Mouse (Mus musculus) MEL (cell line): ENCODE data around the gene Bub1. TPM values are rescaled to one million over a fixed set of nuclear protein-coding genes. Genes with fewer than 3 reads are reported as not detected.

ENCODE experiments used
- DNase-seq: peaks from one replicate; pipeline ENCODE4 v3.0.0; 2011; ENCODE audit warnings: low read depth, low spot score
- H3K27ac ChIP-seq: 2 replicates; pipeline ENCODE4 v1.5.1; 2012; ENCODE audit warnings: low read depth, mild to moderate bottlenecking, control low read depth, low read length, moderate library complexity; ENCODE audit not compliant: control insufficient read depth
- H3K27me3 ChIP-seq, 2 experiments: fragments of 150-350 bp in 1 of 2; sonication (generic) in 1 of 2; 2 replicates each; pipeline ENCODE4 v1.6.1; 2012; ENCODE audit warnings: low read length in 2 of 2, mild to moderate bottlenecking in 2 of 2, improper control_type of control experiment in 1 of 2, moderate library complexity in 1 of 2; ENCODE audit not compliant: insufficient read depth in 2 of 2, control insufficient read depth in 1 of 2
- H3K36me3 ChIP-seq, 2 experiments: 2 replicates each; pipeline ENCODE4 v1.6.1; 2012 to 2014; ENCODE audit warnings: low read length in 2 of 2, improper control_type of control experiment in 1 of 2, inconsistent platforms in 1 of 2, mild to moderate bottlenecking in 1 of 2; ENCODE audit not compliant: insufficient read depth in 2 of 2, control insufficient read depth in 1 of 2
- H3K4me1 ChIP-seq, 2 experiments: fragments of 150-350 bp in 1 of 2; sonication (generic) in 1 of 2; 2 replicates each; pipeline ENCODE4 v1.6.1; 2012; ENCODE audit warnings: low read length in 2 of 2, improper control_type of control experiment in 1 of 2, mild to moderate bottlenecking in 1 of 2; ENCODE audit not compliant: insufficient read depth in 2 of 2, control insufficient read depth in 1 of 2
- H3K4me3 ChIP-seq, 2 experiments: fragments of 150-350 bp in 1 of 2; sonication (generic) in 1 of 2; 2 replicates each; pipeline ENCODE4 v1.5.1; 2012; ENCODE audit warnings: low read depth in 2 of 2, low read length in 2 of 2, mild to moderate bottlenecking in 2 of 2, moderate library complexity in 2 of 2, control low read depth in 1 of 2, improper control_type of control experiment in 1 of 2; ENCODE audit not compliant: control insufficient read depth in 1 of 2, insufficient read depth in 1 of 2
- H3K79me2 ChIP-seq: 2 replicates; pipeline ENCODE4 v1.6.1; 2012; ENCODE audit warnings: mild to moderate bottlenecking, low read length, moderate library complexity; ENCODE audit not compliant: control insufficient read depth, poor library complexity, insufficient read depth
- H3K9ac ChIP-seq: 2 replicates; pipeline ENCODE4 v1.6.1; 2012; ENCODE audit warnings: low read depth, mild to moderate bottlenecking, control low read depth, low read length, moderate library complexity; ENCODE audit not compliant: control insufficient read depth, poor library complexity, severe bottlenecking
- H3K9me3 ChIP-seq: fragments of 150-350 bp; sonication (generic); replicated peaks from 2 replicates; pipeline ENCODE4 v1.6.1; 2012; ENCODE audit warnings: mild to moderate bottlenecking, low read length, improper control_type of control experiment, moderate library complexity; ENCODE audit not compliant: insufficient read depth
- CTCF ChIP-seq, 3 experiments: IDR thresholded peaks in 2 of 3; conservative IDR thresholded peaks in 1 of 3; 2 replicates each; pipeline ENCODE4 v1.5.1; 2011 to 2012; ENCODE audit warnings: low read length in 3 of 3, low read depth in 2 of 3, mild to moderate bottlenecking in 2 of 3, improper control_type of control experiment in 1 of 3, inconsistent platforms in 1 of 3, mixed read lengths in 1 of 3, moderate library complexity in 1 of 3; ENCODE audit not compliant: control insufficient read depth in 1 of 3, insufficient read depth in 1 of 3, poor library complexity in 1 of 3, severe bottlenecking in 1 of 3
- E2F4 ChIP-seq: IDR thresholded peaks from 2 replicates; pipeline ENCODE4 v1.6.1; 2011; ENCODE audit warnings: low read depth, low read length, improper control_type of control experiment, borderline replicate concordance
- ELF1 ChIP-seq: IDR thresholded peaks from 2 replicates; pipeline ENCODE4 v1.6.1; 2014; ENCODE audit warnings: low read depth, mild to moderate bottlenecking, inconsistent platforms, low read length, improper control_type of control experiment, moderate library complexity
- GABPA ChIP-seq: IDR thresholded peaks from 2 replicates; pipeline ENCODE4 v1.6.1; 2012; ENCODE audit warnings: low read depth, mild to moderate bottlenecking, inconsistent platforms, low read length, improper control_type of control experiment, moderate library complexity
- JUND ChIP-seq: IDR thresholded peaks from 2 replicates; pipeline ENCODE4 v1.6.1; 2011; ENCODE audit warnings: low read depth, mild to moderate bottlenecking, improper control_type of control experiment, low read length
- KAT2A ChIP-seq: conservative IDR thresholded peaks from 2 replicates; pipeline ENCODE4 v1.6.1; 2012; ENCODE audit warnings: low read depth, low read length, improper control_type of control experiment, inconsistent platforms
- MEF2A ChIP-seq: IDR thresholded peaks from 2 replicates; pipeline ENCODE4 v1.6.1; 2014; ENCODE audit warnings: low read depth, mild to moderate bottlenecking, inconsistent platforms, low read length, improper control_type of control experiment; ENCODE audit not compliant: poor library complexity, insufficient replicate concordance, severe bottlenecking; ENCODE audit errors: extremely low read depth
- MYC ChIP-seq: IDR thresholded peaks from 2 replicates; pipeline ENCODE4 v1.6.1; 2011; ENCODE audit warnings: low read depth, mild to moderate bottlenecking, low read length, improper control_type of control experiment, moderate library complexity
- NELFE ChIP-seq: IDR thresholded peaks from 2 replicates; pipeline ENCODE4 v1.6.1; 2011; ENCODE audit warnings: low read depth, low read length, improper control_type of control experiment
- NRF1 ChIP-seq: IDR thresholded peaks from 2 replicates; pipeline ENCODE4 v1.6.1; 2014; ENCODE audit warnings: low read depth, mild to moderate bottlenecking, inconsistent platforms, low read length, improper control_type of control experiment, moderate library complexity; ENCODE audit not compliant: poor library complexity, insufficient read depth, severe bottlenecking
- POLR2AphosphoS2 ChIP-seq: IDR thresholded peaks from 2 replicates; pipeline ENCODE4 v1.6.1; 2011; ENCODE audit warnings: low read length, improper control_type of control experiment
- RAD21 ChIP-seq: IDR thresholded peaks from 2 replicates; pipeline ENCODE4 v1.6.1; 2011; ENCODE audit warnings: mild to moderate bottlenecking, low read depth, low read length, improper control_type of control experiment
- RCOR1 ChIP-seq: IDR thresholded peaks from 2 replicates; pipeline ENCODE4 v1.6.1; 2012; ENCODE audit warnings: low read depth, mild to moderate bottlenecking, inconsistent platforms, low read length, improper control_type of control experiment
- SMC3 ChIP-seq: IDR thresholded peaks from 2 replicates; pipeline ENCODE4 v1.6.1; 2011; ENCODE audit warnings: low read depth, low read length, improper control_type of control experiment
- TAL1 ChIP-seq: IDR thresholded peaks from 2 replicates; pipeline ENCODE4 v1.6.1; 2012; ENCODE audit warnings: mild to moderate bottlenecking, inconsistent platforms, low read length, moderate library complexity, mixed read lengths
- TBP ChIP-seq: IDR thresholded peaks from 2 replicates; pipeline ENCODE4 v1.8.0; 2011; ENCODE audit warnings: low read depth, low read length, improper control_type of control experiment
- TCF12 ChIP-seq: IDR thresholded peaks from 2 replicates; pipeline ENCODE4 v1.6.1; 2014; ENCODE audit warnings: low read depth, mild to moderate bottlenecking, inconsistent platforms, low read length, improper control_type of control experiment, moderate library complexity
- ZC3H11A ChIP-seq: IDR thresholded peaks from 2 replicates; pipeline ENCODE4 v1.6.1; 2012; ENCODE audit warnings: low read depth, mild to moderate bottlenecking, inconsistent platforms, low read length, improper control_type of control experiment
- ZKSCAN1 ChIP-seq: IDR thresholded peaks from 2 replicates; pipeline ENCODE4 v1.6.1; 2012; ENCODE audit warnings: low read depth, mild to moderate bottlenecking, inconsistent platforms, low read length, improper control_type of control experiment, moderate library complexity
- ZNF384 ChIP-seq: IDR thresholded peaks from 2 replicates; pipeline ENCODE4 v1.6.1; 2012; ENCODE audit warnings: low read depth, mild to moderate bottlenecking, inconsistent platforms, low read length, improper control_type of control experiment
- polyA plus RNA-seq, 2 experiments: library from polyadenylated mRNA; stranded (reverse) in 1 of 2; unstranded in 1 of 2; fragments of >175 nt in 1 of 2; fragments of >200 nt in 1 of 2; gene quantifications; 2 replicates each; pipeline versions ENCODE4 v1.2.1 to v1.2.4; 2012; ENCODE audit warnings: low replicate concordance in 2 of 2, low read depth in 1 of 2; ENCODE audit not compliant: insufficient read length in 2 of 2, insufficient read depth in 1 of 2, missing spikeins in 1 of 2
- total RNA-seq: library from RNA; depleted of rRNA; stranded (reverse); fragments of 300-350 nt; gene quantifications from 2 replicates; pipeline ENCODE4 v1.2.3, GENCODE M21; 2012

The Bub1 gene
- total and polyA plus RNA-seq, 3 experiments: 34.6 to 618 (median 57.2) TPM

DNA sequence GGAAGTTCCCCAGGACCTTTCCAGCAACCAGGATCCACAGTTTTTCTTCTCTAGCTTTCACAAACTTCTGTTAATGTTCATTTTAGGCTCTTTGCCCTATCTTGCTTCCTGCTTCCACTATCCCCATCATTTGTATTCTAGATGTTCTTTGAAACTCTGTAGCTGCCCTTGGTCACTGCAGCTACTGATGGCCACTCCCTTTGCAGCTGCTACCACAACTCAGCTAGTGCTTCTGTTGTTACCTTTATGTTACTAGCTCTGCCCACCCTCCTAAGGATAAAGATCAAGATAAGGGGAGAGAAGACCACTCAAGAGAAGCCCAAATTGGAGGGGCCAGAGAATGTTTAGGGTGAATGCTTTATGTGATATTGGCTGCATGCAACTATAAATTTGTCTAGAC is 14.3 kb upstream of the Bub1 start:
- no peak overlapping the region for H3K27ac ChIP-seq
- peaks cover 0 to 8% of the 10 kb centered on the region in 2 experiments; a peak in 2 of 4 replicates for H3K4me1 ChIP-seq
- no peak overlapping the region for H3K9ac ChIP-seq
- peaks cover 3 to 7% of the 10 kb centered on the region in 2 experiments; a peak in 3 of 4 replicates for H3K27me3 ChIP-seq
- peaks cover 0 to 13% of the 10 kb centered on the region in 2 experiments; a peak in 2 of 4 replicates for H3K36me3 ChIP-seq
- no peak overlapping the region for H3K4me3 ChIP-seq
- no peak for DNase-seq
- no peak for TF ChIP-seq GABPA
- TF ChIP-seq RAD21: no peak
- no peak for TF ChIP-seq KAT2A
- TF ChIP-seq RCOR1: no peak
- TF ChIP-seq JUND: no peak
- no peak for TF ChIP-seq ZNF384
- no peak for TF ChIP-seq ELF1
- TF ChIP-seq ZKSCAN1: no peak
- no peak for TF ChIP-seq MEF2A
- TF ChIP-seq POLR2AphosphoS2: no peak
- H3K9me3 ChIP-seq: no peaks in the 10 kb centered on the region
- no peaks in the 10 kb centered on the region for H3K79me2 ChIP-seq

DNA sequence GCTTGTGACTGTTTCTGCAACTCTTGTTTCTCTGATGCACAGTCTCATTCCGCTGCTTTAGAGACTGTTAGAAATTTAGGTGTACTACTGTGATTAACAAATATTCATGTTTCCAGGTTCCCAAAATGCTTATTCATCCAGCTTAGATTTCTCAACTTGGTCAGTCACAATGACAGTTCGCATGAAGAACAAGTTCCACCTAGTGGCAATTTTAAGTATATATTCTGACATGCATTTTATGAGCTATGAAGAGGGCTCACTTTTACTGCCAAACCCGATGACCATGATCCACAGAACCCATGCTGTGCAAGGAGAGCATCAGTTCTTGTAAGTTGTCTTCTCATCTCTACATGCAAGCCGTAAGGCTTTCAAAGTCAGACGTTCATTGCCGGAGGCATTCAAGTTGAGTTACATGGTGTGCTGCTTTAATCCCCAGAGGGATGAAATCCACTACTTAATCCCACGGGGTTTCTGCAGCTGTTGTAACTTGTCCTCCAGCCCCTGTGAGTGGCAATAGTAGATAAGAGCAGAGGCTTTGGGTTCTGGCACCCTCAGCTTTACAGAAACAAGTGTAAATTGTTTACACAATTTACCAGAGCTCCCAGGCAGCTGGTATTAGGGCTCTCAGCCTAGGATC is 13.8 kb upstream of the Bub1 start:
- peaks cover 0 to 13% of the 10 kb centered on the region in 2 experiments; a peak in 2 of 4 replicates for H3K36me3 ChIP-seq
- no peak overlapping the region for H3K9ac ChIP-seq
- DNase-seq: peak; percentile 57
- H3K27ac ChIP-seq: no peak overlapping the region
- H3K4me1 ChIP-seq: peaks cover 0 to 8% of the 10 kb centered on the region in 2 experiments; a peak in 2 of 4 replicates
- H3K4me3 ChIP-seq: no peak overlapping the region
- H3K27me3 ChIP-seq: peaks cover 6 to 11% of the 10 kb centered on the region in 2 experiments
- H3K79me2 ChIP-seq: no peaks in the 10 kb centered on the region
- TF ChIP-seq KAT2A (no peak), CTCF (IDR thresholded peaks at IDR 0.05 in 2 of 3, conservative IDR thresholded peaks at IDR 0.05 in 1 of 3; ENCODE audit: control insufficient read depth in 1 of 3, insufficient read depth in 1 of 3, low read depth in 2 of 3, low read length in 3 of 3, poor library complexity in 1 of 3, severe bottlenecking in 1 of 3) (peak in 2 of 3 experiments; percentile 48 to 58; a peak in 4 of 6 replicates), E2F4 (no peak), TAL1 (no peak), NELFE (no peak), TBP (no peak), NRF1 (no peak), SMC3 (peak; percentile 55), ZC3H11A (no peak), RAD21 (peak; percentile 52), MYC (no peak), TCF12 (no peak)
- no peaks in the 10 kb centered on the region for H3K9me3 ChIP-seq
